Mouse (Mus musculus): Measurements from ENCODE around the gene Hoxd3.

The Hoxd3 gene

DNA sequence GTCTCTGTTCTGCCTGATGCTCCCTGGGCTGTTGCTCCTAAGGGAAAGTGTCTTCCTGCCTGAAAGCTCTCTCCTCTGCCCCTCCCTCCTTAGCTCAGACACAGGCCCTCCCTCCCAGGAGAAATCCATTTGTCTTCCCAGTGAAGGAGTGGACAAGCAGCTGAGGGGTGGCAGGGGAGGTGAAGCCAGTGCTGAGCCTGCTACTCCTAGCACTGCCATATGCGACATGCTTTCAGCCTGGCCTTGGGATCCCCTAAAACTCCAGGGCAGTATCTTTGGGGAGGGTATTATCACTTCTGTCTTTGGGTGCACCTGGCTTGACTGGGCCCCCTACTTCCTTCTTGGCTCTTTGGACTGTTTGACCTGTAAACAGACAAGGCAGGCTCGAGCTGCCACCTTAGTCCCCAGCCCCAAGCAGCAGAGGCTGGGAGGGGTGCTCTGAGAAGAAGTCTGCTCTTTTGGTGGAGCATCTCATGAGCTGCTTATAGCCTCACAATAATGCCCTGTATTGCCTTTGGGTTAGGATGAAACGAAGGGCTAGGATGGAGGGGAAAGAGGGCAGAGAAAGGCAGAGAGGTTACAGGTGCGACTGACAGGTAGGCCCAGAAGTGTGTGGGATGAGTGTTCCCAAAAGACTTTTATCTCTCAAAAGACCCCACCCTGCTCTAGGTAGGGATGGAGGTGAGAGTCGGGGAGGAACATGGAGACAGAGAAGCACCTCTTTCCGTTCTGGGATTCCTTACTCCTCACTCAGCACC is 34.0 kb downstream of the Hoxd3 start:
- no peak for DNase-seq (ENCODE audit: low read depth)

- no peak for DNase-seq (ENCODE audit: low read depth)
These were observed 34.7 kb downstream of the Hoxd3 start for GRCm38 (mm10) chr2:74746298-74746921.

- DNase-seq (ENCODE audit: low read depth), result no peak
These were observed 35.3 kb downstream of the Hoxd3 start for GRCm38 (mm10) chr2:74747006-74747405.

DNA sequence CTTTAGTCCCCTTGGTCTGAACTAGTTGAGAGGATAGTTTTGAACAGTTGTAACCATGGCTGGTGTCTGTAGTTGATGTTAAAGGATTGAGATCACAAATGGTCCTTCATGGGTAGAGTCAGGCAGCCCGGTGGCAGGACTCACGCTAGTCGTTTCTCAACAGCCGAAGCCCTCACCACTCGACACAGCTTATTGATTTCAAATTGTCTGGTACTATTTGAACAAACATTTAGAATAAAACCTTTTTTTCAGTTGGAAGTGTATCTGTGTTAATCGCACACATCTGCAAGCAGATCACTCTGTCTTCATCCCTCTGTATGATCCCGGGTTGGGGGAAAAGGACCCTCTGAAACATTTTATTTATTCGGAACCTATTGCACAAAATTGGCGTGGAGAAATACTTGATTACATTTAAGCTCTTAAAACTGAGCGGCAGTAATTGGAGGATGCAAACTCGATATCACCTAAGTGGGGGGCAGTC is 36.0 kb downstream of the Hoxd3 start:
- no peak for DNase-seq (ENCODE audit: low read depth)

- DNase-seq (ENCODE audit: low read depth), result no peak
These were observed 36.8 kb downstream of the Hoxd3 start for GRCm38 (mm10) chr2:74748436-74748995.

DNA sequence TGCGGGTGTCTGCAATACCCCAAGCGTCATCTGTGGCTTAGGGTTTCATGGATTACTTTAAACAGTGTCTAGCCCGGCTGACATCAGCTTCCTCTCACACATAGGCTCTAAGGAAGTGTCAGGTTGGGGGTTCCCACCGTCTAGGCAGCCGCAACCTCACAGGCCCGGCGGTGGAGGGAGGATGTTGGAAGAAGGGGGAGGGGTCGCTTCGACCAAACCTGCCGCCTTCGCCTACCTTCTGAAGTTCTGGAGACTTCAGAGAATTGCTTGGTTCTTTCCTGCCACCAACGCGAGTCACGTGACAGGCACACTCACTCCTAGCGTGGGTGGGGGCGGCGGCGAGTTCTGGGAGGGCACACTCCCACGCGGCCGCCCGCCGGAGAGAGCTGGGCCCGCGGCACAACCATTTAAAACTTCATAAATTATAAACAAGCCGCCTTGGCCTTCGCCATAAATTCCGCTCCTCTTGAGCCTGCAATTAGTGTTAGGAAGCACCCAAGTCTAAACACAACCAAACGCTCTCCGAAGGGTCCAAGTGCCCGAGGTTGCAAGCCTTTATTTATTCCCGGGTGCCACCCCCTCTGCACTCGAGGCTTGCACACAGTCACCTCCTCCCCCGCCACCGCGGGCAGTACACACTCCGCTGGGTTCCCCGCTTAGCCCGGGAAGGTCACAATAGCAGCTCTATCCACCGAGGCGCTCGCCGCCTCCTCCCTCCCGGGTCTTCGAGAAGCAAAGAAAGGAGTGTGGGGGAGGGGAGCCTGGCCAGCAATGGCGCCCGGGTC is 37.8 kb downstream of the Hoxd3 start:
- peak; percentile 51 for DNase-seq (ENCODE audit: low read depth)

- DNase-seq (ENCODE audit: low read depth), result no peak
These were observed 39.1 kb downstream of the Hoxd3 start for GRCm38 (mm10) chr2:74750731-74751250.

GRCm38 (mm10) chr2:74751861-74752260 is 40.1 kb downstream of the Hoxd3 start:
- no peak for DNase-seq (ENCODE audit: low read depth)

DNA sequence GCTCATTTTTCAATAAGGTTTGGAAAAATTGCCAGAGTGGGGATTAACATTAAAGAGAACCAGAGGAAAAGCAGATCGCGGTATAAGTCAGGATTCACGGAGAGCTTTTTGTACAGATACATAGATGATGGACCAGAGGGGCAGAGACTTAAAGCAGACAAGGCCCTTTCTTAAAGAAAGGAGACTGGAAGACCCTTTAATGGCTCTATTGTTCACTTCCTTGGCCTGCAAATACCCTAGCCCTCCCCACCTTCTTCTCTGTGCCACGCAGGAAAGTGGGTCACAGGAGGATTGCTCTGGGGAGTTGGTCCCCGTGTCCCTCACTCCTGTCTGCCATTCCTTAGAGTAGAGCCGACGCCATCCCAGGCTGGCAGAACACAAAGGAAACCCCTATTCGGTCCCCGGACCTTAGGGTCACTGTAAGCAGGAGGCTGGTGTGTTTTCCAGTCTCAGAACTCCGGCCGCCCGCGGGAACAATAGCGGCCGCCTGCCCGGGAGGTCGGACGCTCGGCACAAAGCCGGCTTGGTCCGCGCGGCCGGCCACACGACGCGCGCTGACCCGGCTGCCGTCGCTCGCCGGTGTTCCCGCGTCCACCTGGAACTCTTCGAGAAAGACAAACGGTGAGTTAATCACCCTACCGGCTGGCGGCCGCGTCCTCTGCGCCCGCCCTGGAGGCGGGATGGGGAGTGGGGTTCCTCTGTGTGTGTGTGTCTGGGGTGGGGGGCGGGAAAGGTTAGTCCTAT is 40.9 kb downstream of the Hoxd3 start:
- DNase-seq (ENCODE audit: low read depth), result no peak

DNA sequence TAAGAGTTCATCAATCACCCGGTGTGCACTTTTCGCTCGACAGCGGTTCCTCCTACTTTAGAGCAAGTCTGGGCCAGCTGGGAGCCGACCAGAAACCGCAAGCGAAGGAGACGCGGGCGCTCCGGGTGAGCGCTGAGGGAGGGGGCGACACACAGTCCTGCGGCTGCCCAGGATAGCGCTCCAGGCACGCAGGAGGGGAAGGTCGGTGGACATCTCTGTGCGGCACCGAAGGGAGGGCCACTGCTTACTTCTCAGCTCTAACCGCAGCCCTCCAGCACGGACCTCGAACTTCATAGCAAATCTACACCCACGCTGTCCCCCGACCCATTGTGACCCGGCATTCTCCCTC is 41.4 kb downstream of the Hoxd3 start:
- DNase-seq (ENCODE audit: low read depth), result no peak

GRCm38 (mm10) chr2:74753711-74754110 is 42.0 kb downstream of the Hoxd3 start:
- DNase-seq (ENCODE audit: low read depth), result no peak

DNA sequence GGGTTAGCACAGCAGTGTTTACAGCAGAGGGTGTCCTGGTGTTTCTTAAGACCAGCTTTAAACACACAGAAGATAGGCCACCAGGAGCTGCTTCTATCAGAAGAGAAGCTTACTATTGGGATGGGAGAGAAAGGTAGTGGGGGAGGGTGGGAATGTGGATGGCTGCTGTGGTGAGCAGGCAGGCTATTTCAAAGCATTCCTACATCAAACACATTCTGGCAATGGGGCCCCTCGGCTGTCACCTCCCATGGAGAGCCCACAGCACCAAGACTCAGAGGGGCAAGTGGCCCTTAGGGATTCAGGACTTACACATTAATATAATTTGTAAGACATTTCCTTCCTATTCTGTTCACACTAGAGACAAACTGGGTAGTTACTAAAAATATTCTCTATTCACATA is 48.4 kb downstream of the Hoxd3 start:
- no peak for DNase-seq (ENCODE audit: low read depth)

DNA sequence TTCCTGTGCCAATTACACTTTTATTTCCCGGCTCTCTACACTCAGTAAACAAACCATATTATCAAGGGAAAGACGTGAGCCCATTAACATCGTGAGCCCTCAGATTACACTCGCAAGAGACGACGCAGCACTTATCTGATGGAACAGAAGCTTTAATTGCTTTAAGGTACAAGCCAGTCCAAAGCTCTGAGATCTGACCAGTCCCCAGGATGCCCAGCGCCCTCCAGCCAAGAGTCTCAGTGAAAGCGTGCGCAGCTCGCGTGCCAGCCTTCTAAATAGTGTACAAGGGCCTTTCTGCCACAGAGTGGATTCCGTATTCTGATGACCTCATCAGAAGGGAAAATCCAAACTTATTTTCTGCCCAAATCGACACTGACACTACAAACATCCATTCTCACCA is 50.2 kb downstream of the Hoxd3 start:
- no peak for DNase-seq (ENCODE audit: low read depth)

GRCm38 (mm10) chr2:74762522-74763244 is 51.0 kb downstream of the Hoxd3 start, which contains the start of gene Hoxd1:
Gene Hoxd1 (plus strand): TSS chr2:74762980.
- DNase-seq (ENCODE audit: low read depth), result no peak

DNA sequence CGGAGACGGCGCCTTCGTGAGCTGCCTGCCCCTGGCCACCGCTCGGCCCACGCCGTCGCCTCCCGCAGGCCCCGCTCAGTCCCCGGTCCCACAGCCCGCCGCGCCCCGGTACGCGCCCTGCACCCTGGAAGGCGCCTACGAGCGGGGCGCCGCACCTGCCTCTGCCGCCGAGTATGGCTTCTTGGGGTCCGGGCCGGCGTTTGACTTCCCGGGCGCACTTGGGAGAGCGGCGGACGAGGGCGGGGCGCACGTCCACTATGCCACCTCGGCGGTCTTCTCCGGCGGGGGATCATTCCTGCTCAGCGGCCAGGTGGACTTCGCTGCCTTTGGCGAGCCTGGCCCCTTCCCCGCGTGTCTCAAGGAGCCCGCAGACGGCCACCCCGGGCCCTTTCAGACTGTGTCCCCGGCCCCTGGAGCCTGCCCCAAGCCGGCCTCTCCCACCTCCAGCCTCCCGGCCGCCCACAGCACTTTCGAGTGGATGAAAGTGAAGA is 51.6 kb downstream of the Hoxd3 start:
- DNase-seq (ENCODE audit: low read depth), result no peak

- DNase-seq (ENCODE audit: low read depth), result no peak
These were observed 52.2 kb downstream of the Hoxd3 start for GRCm38 (mm10) chr2:74763976-74764375.

DNA sequence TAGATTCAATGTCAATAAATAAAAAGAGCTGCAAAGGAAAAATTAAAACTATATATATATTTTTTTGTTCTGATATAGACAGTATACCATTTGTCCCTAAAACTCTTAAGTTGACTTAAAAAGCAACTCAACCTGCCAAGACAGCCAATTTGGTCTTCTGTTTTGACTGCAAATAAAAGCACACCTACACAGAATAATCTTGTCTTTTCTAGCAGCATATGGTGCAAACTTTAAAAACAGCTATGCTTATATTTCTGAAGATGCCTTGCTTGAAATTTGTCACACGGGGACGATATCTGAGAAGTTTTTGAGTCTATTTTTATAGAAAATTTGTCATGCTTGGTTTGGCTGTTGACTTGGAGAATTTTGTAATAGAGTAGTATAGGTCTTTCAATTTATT is 62.6 kb downstream of the Hoxd3 start:
- DNase-seq (ENCODE audit: low read depth), result no peak

DNA sequence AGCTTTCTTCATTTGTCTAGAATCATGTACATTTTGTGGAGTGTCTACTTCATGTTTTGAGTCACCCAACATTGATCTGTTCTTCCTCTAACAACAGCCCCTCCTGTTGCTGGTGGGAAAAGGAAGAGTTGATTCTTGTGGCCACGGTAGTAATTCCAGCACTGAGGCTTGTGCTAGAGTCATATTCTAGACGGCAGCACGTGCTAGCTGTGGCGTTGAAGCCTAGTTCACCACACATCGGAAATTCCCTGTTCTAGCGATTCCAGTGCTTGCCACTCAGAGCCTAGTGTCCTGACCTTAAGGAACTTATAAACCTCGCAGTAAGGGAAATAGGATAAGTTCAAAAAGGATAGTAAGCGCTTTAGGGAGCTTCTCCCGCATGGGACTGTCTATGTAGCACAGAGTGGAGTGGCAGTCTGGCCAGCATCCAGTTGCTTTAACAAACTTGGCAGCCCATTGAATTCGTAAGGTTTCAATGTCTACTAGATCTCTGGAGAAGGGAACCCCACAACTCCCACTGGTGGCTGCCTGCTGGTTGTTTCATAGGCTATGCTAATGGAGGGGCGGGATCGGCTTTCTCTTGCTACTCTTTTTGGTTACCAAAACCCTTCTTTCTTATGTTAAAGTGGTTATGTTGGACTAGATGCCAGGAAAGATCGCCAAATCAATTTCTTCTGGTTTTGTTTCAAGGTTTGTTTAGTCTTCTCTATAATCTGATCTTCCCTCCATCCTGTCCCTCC is 66.0 kb downstream of the Hoxd3 start:
- DNase-seq (ENCODE audit: low read depth), result no peak

DNA sequence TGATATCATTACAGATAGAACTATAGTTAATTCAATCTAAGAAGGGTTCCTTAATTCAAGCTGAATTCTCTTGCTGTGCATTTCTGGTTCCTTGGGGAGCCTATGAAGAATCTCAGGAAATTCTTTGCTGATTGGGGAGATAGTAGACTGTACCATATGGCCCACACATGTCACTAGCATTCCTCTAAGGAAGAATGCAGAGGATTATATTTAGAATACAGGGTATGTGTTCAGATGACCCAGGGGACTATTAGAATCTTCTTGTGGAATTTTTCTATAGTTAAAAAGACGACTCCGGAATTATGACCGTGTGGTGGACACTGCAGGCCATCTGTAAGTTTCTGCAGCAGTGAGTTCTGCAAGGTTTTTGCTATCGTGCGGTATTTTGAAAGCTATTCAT is 69.7 kb downstream of the Hoxd3 start:
- no peak for DNase-seq (ENCODE audit: low read depth)

DNA sequence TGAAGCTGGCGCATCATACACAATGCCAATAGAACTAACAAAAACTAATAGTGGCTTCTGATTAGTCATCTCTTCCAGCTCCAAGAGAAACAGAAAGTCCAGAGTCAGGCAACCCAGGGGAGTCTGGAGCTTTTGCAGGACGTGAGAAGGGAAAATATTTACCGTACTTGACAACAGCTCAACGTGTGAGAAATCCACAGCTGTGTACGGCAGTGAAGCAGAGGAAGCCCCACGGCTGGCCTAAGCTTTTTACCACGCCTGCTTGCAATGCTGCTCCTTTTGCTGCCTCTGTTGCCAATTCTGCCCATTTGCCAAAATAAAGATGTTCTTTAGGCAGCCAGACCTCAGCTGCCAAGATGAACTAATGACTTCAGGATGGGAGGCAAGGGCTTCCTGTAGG is 83.8 kb downstream of the Hoxd3 start:
- no peak for DNase-seq (ENCODE audit: low read depth)

Measured in induced T-regulatory cell, adult 2 months (primary cell).